ENCODE assay signal across 11 mouse cellular contexts in genomic region chr12:26460091-26460490, GRCm38 (mm10). TPM values are rescaled to one million over a fixed set of nuclear protein-coding genes. Genes with fewer than 3 reads are reported as not detected.
DNase-seq lines count a peak whose midpoint lies in the region; ATAC-seq and TF ChIP-seq lines count a peak whose summit lies in the region.
"Had no signal": no experiment of that assay in that cellular context is flagged by ENCODE, and none has a peak within 500 bp of the region (broad histone marks: within the 10 kb centered on the region; RNA-seq: fewer than 3 reads in every experiment).

No protein-coding gene starts in this region.

- peak overlapping the region; percentile 64 for H3K27ac ChIP-seq in bone marrow, adult 2 months (ENCODE audit: control insufficient read depth, insufficient read depth, low read depth, low read length, poor library complexity)
- no peak overlapping the region for H3K27ac ChIP-seq in midbrain, embryonic 14.5 days (replicated peaks; ENCODE audit: low read depth, low read length)
- H3K27ac ChIP-seq: kidney, embryonic 15.5 days had no signal

- H3K9me3 ChIP-seq in megakaryocyte, embryonic 14.5 days: no peaks in the 10 kb centered on the region
- H3K9me3 ChIP-seq in midbrain, embryonic 14.5 days (ENCODE audit: control insufficient read depth, low read length): no peaks in the 10 kb centered on the region
- H3K9me3 ChIP-seq: kidney, embryonic 15.5 days had no signal

- DNase-seq in kidney, adult 9 months: peak; percentile 52
- DNase-seq in kidney, postnatal 4 days: no peak
- DNase-seq in NIH3T3 (ENCODE audit: low read depth): peak; percentile 29
- DNase-seq in frontal cortex, postnatal 10 days (ENCODE audit: low spot score in 2 of 2): no peak
- no peak for DNase-seq in midbrain, embryonic 14.5 days
- DNase-seq: cerebellum, adult 11 months; gastrocnemius, postnatal 14 days had no signal

- 1% methylated on average over 2 of the region's 2 CpGs for WGBS in bone marrow, adult 2 months
- WGBS in midbrain, embryonic 14.5 days: 83% methylated on average over 2 of the region's 2 CpGs

- no peak overlapping the region for H3K9ac ChIP-seq in midbrain, embryonic 14.5 days (replicated peaks; ENCODE audit: low read length)
- H3K9ac ChIP-seq: kidney, embryonic 15.5 days had no signal

- no peaks in the 10 kb centered on the region for H3K27me3 ChIP-seq in megakaryocyte, embryonic 14.5 days (replicated peaks)
- no peaks in the 10 kb centered on the region for H3K27me3 ChIP-seq in midbrain, embryonic 14.5 days (ENCODE audit: control insufficient read depth, insufficient read depth, low read length)
- H3K27me3 ChIP-seq: kidney, embryonic 15.5 days had no signal

- no peaks in the 10 kb centered on the region for H3K36me3 ChIP-seq in megakaryocyte, embryonic 14.5 days (replicated peaks; ENCODE audit: low read length)
- no peaks in the 10 kb centered on the region for H3K36me3 ChIP-seq in midbrain, embryonic 14.5 days (ENCODE audit: control insufficient read depth, insufficient read depth, low read length)
- H3K36me3 ChIP-seq: kidney, embryonic 15.5 days had no signal

- peak overlapping the region; percentile 28 for H3K4me3 ChIP-seq in bone marrow, adult 2 months (replicated peaks; ENCODE audit: control insufficient read depth, low read depth, low read length)
- H3K4me3 ChIP-seq in megakaryocyte, embryonic 14.5 days (replicated peaks): peak overlapping the region; percentile 85
- no peak overlapping the region for H3K4me3 ChIP-seq in midbrain, embryonic 14.5 days (replicated peaks; ENCODE audit: low read depth, low read length)
- H3K4me3 ChIP-seq: kidney, embryonic 15.5 days had no signal

- peaks cover 5% of the 10 kb centered on the region for H3K4me1 ChIP-seq in bone marrow, adult 2 months (ENCODE audit: control insufficient read depth, insufficient read depth, low read length)
- H3K4me1 ChIP-seq in megakaryocyte, embryonic 14.5 days: peaks cover 42% of the 10 kb centered on the region
- 0 out of 2 replicates have a peak, but pooled peaks cover 2% of the 10 kb centered on the region for H3K4me1 ChIP-seq in midbrain, embryonic 14.5 days (ENCODE audit: control insufficient read depth, insufficient read depth, low read length)

- no peak for TF ChIP-seq POLR2A in bone marrow, adult 2 months (IDR thresholded peaks at IDR 0.05; ENCODE audit: borderline replicate concordance, control insufficient read depth, low read depth, low read length)

- H3K4me2 ChIP-seq in midbrain, embryonic 14.5 days (ENCODE audit: low read length): no peak overlapping the region
- H3K4me2 ChIP-seq: kidney, embryonic 15.5 days had no signal

- no peak for TF ChIP-seq CTCF in bone marrow, adult 2 months (IDR thresholded peaks at IDR 0.05; ENCODE audit: control insufficient read depth, insufficient read depth, low read length)

- ATAC-seq in midbrain, embryonic 14.5 days (ENCODE audit: low FRiP score, low TSS enrichment): no peak
- ATAC-seq: midbrain, embryonic 16.5 days had no signal

RNA-seq across cellular contexts. Expression of gene Rsad2, which starts 3.8 kb away (rescaled TPM):
- 114 and 157 TPM in 2 replicates for polyA plus RNA-seq in bone marrow, adult 2 months (2011; ENCODE audit: insufficient read depth, insufficient read length, low replicate concordance, missing spikeins)
- polyA plus RNA-seq in megakaryocyte, embryonic 14.5 days (2012; ENCODE audit: insufficient read depth, low replicate concordance): 1.4 and 2.5 TPM in 2 replicates
- 0.09 and 3.6 TPM in 2 replicates for polyA plus RNA-seq in midbrain, embryonic 14.5 days (2014; fragmentation: Nextera tagmentation; extraction: Ambion mirVana)

RNA-seq across cellular contexts. Expression of gene Cmpk2, which starts 8.9 kb away (rescaled TPM):
- polyA plus RNA-seq in bone marrow, adult 2 months (2011; ENCODE audit: insufficient read depth, insufficient read length, low replicate concordance, missing spikeins): 24.7 and 27.8 TPM in 2 replicates
- polyA plus RNA-seq in megakaryocyte, embryonic 14.5 days (2012; ENCODE audit: insufficient read depth, low replicate concordance): 0.68 and 0.83 TPM in 2 replicates
- 13.8 and 14.6 TPM in 2 replicates for polyA plus RNA-seq in midbrain, embryonic 14.5 days (2014; fragmentation: Nextera tagmentation; extraction: Ambion mirVana)

RNA-seq across cellular contexts. Expression of gene Rnf144a, which starts 45.0 kb away (rescaled TPM):
- 7.6 and 13.2 TPM in 2 replicates for polyA plus RNA-seq in bone marrow, adult 2 months (2011; ENCODE audit: insufficient read depth, insufficient read length, low replicate concordance, missing spikeins)
- 0.51 TPM in 1 of 2 replicates, not detected in the other for polyA plus RNA-seq in megakaryocyte, embryonic 14.5 days (2012; ENCODE audit: insufficient read depth, low replicate concordance)
- polyA plus RNA-seq in midbrain, embryonic 14.5 days (2014; fragmentation: Nextera tagmentation; extraction: Ambion mirVana): 21.6 and 26.2 TPM in 2 replicates

Comparison
In these comparisons a context has a peak if more than half of its experiments do, and no peak if none do; other contexts are left out.
1. DNase-seq: peak in kidney, adult 9 months (single experiment) and NIH3T3 (single experiment); none in kidney, postnatal 4 days (0 of 2), frontal cortex, postnatal 10 days (0 of 2) and midbrain, embryonic 14.5 days (single experiment).
2. RNA of gene Rsad2, which starts 3.8 kb away (polyA plus RNA-seq): 114 to 157 TPM in bone marrow, adult 2 months; 0.09 to 3.6 TPM in midbrain, embryonic 14.5 days and 1.4 to 2.5 TPM in megakaryocyte, embryonic 14.5 days; every median in the first group is over 10 times any median in the second.